Mouse (Mus musculus) embryonic fibroblast, embryonic 13.5 days (primary cell): ENCODE results near the gene Lmo7. TPM values are rescaled to one million over a fixed set of nuclear protein-coding genes. Genes with fewer than 3 reads are reported as not detected.
A peak's percentile ranks its signal among the peaks of the same experiment; 100 is the strongest.

Experiments used
- H3K27ac ChIP-seq: 2 replicates; pipeline ENCODE4 v1.5.1; 2012; ENCODE audit warnings: low read length, control low read depth, inconsistent platforms; ENCODE audit not compliant: insufficient read depth
- H3K4me1 ChIP-seq: 2 replicates; pipeline ENCODE4 v1.6.1; 2011; ENCODE audit warnings: low read length; ENCODE audit not compliant: control insufficient read depth, insufficient read depth
- H3K4me3 ChIP-seq: 2 replicates; pipeline ENCODE4 v1.5.1; 2011; ENCODE audit warnings: mild to moderate bottlenecking, control low read depth, low read length; ENCODE audit not compliant: insufficient read depth
- CTCF ChIP-seq: IDR thresholded peaks from 2 replicates; pipeline ENCODE4 v1.5.1; 2011; ENCODE audit warnings: mild to moderate bottlenecking, control low read depth, low read length, moderate library complexity, borderline replicate concordance; ENCODE audit not compliant: insufficient read depth
- POLR2A ChIP-seq: IDR thresholded peaks from 2 replicates; pipeline ENCODE4 v1.6.1; 2011; ENCODE audit warnings: low read depth, mild to moderate bottlenecking, control low read depth, low read length, moderate library complexity
- polyA plus RNA-seq: library from polyadenylated mRNA; stranded (reverse); fragments of >200 nt; gene quantifications from 2 replicates; pipeline ENCODE4 v1.2.4, GENCODE M21; 2011; ENCODE audit warnings: low read depth; ENCODE audit not compliant: missing spikeins, insufficient read length

The Lmo7 gene
- polyA plus RNA-seq, 1 experiment = 61.5 TPM

DNA sequence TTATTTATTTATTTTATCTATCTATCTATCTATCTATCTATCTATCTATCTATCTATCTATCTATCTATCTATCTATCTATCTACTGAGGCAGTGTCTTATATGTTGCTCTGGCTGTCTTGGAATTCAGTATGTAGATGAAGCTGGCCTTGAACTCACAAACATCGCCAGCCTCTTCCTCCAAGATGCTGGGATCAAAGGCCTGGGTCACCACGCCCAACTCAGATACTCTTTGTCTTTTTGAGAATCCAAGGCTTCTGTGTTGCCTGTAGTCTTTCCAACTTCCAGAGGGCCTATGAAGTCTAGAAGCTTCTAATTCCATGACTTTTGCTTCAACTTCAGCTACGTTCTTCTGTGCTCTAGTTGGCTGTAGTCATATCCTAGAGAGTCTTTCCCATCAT, 48.7 kb downstream of the Lmo7 start:
- no peak overlapping the region for H3K27ac ChIP-seq
- TF ChIP-seq POLR2A (no peak), CTCF (no peak)
- H3K4me1 ChIP-seq = peaks cover 11% of the 10 kb centered on the region; the same call in 1 of the 2 replicates
- H3K4me3 ChIP-seq = no peak overlapping the region

GRCm38 (mm10) chr14:101780016-101780415, 50.3 kb downstream of the Lmo7 start:
- Histone ChIP-seq H3K27ac (no peak overlapping the region), H3K4me1 (peaks cover 11% of the 10 kb centered on the region; the same call in 1 of the 2 replicates), H3K4me3 (no peak overlapping the region)
- TF ChIP-seq POLR2A = no peak

- Histone ChIP-seq H3K4me1 (peaks cover 8% of the 10 kb centered on the region; the same call in 1 of the 2 replicates), H3K27ac (peak overlapping the region; percentile 20; the same call in 1 of the 2 replicates), H3K4me3 (no peak overlapping the region)
- TF ChIP-seq POLR2A = no peak
- TF ChIP-seq CTCF = no peak
Measured at GRCm38 (mm10) chr14:101781219-101781618, 51.5 kb downstream of the Lmo7 start.

- H3K27ac ChIP-seq = no peak overlapping the region; the same call in 1 of the 2 replicates
- TF ChIP-seq POLR2A (no peak), CTCF (no peak)
- H3K4me1 ChIP-seq = peaks cover 5% of the 10 kb centered on the region; the same call in 1 of the 2 replicates
- H3K4me3 ChIP-seq = no peak overlapping the region
Measured at GRCm38 (mm10) chr14:101781943-101782510, 52.3 kb downstream of the Lmo7 start.

DNA sequence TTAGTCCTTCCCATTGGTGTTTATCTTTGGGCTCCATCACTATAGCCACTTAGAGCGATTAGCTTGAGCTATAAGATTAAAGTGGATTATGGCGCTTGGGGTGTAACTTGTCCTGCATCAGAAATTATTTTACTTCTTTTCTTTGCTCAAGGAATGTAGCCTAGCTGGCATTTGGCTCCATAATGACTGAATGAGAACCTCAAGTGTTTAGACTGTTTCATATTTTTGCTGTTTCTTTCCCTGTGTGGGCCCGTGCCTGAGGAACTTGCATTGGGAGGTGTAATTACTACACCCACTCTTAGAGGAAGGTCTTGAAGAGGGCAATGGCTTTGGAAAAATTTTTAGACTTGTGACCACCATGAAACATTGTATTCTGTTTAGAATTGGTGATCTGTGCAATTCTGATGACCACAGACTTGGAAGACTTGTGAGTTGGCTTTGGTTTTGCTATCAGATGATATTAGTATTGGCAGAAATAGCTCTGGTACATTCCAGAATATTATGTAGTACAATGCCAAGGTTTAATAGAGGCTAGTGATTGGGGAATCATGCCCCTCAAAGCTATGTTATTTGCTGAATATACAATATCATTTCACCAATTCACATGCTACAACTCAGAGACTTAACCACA, 54.7 kb downstream of the Lmo7 start:
- H3K27ac ChIP-seq = peak overlapping the region; percentile 96
- TF ChIP-seq POLR2A = no peak
- no peak for TF ChIP-seq CTCF
- H3K4me3 ChIP-seq = no peak overlapping the region
- peaks cover 2% of the 10 kb centered on the region for H3K4me1 ChIP-seq

DNA sequence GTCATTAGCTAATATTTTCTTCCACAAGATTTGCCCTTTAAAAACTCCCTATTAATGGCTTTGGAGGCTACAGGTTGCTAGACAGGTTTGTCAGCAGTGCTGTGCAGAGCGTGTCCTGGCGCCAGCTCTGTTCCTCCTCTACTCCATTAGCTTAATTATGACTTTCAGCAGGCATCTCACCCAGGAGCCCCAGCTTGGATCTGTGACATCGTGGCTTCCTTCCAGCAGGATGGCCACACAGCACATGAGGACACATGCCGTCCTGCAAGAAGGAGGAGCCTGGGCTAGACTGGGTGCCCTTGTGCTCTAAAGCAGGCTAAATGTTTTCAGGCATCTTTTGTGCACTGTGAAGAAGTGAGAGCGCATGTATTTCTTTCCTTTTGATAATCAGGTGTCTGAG, 58.1 kb downstream of the Lmo7 start:
- TF ChIP-seq CTCF (no peak), POLR2A (no peak)
- Histone ChIP-seq H3K4me1 (no peaks in the 10 kb centered on the region; the same call in 1 of the 2 replicates), H3K27ac (no peak overlapping the region), H3K4me3 (no peak overlapping the region)

DNA sequence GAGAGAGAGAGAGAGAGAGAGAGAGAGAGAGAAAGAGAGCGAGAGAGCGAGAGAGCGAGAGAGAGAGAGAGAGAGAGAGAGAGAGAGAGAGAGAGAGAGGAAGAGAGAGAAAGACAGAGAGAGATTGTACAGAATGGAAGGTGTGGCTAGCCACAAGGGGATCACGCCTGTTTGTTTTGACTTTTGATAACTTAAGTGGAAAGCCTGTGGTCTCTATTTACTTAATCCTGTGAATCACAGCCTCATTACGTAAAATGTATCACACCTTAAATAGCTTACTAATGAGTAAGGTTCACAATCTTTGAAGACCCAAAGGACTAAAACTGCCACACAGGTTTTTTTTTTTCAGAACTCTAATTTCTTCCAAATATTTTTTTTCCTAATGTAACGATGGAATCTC, 58.7 kb downstream of the Lmo7 start:
- H3K27ac ChIP-seq = no peak overlapping the region
- no peaks in the 10 kb centered on the region; the same call in 1 of the 2 replicates for H3K4me1 ChIP-seq
- H3K4me3 ChIP-seq = no peak overlapping the region
- TF ChIP-seq CTCF (no peak), POLR2A (no peak)

DNA sequence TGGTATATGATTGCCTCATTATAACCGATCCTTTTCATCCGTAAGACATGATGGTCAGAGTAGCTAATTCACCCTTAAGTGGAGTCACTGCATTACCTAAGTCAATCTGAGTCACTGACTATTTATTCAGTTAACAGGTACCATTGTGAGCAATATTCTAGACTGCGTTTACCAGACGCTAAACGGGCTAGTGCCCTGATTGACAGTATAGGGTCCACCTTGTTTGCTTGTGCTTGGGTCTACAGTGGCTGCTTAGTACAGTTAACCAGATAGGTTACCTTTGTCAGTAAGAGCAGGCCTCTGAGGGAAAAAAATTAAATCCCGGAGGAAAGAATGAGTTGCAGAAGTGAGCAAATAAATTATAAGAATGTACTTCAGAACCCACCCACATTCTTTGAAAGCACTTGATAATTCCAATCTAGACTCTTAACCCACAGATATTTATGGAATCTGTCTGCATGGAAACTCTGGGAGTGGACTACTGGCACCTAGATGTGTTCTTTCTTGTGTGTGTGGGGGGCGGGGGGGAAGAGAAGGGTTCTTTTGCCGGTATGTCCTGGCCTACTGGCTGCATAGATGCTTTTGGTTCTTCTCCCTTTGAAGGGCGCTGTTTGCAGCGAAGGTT, 64.9 kb downstream of the Lmo7 start:
- Histone ChIP-seq H3K4me3 (no peak overlapping the region), H3K4me1 (peaks cover 22% of the 10 kb centered on the region), H3K27ac (peak overlapping the region; percentile 97)
- no peak for TF ChIP-seq POLR2A
- no peak for TF ChIP-seq CTCF

- Histone ChIP-seq H3K27ac (peak overlapping the region; percentile 93), H3K4me1 (peaks cover 24% of the 10 kb centered on the region), H3K4me3 (no peak overlapping the region)
- TF ChIP-seq CTCF (no peak), POLR2A (no peak)
Measured at GRCm38 (mm10) chr14:101797930-101798500, 68.3 kb downstream of the Lmo7 start.

- Histone ChIP-seq H3K4me3 (no peak overlapping the region), H3K4me1 (peaks cover 26% of the 10 kb centered on the region), H3K27ac (peak overlapping the region; percentile 93)
- TF ChIP-seq CTCF (no peak), POLR2A (no peak)
Measured at GRCm38 (mm10) chr14:101798766-101799165, 69.0 kb downstream of the Lmo7 start.
